Mouse (Mus musculus) spleen, postnatal 4 days (tissue): Measurements from ENCODE around the gene Deaf1.

Experiments
- DNase-seq, 2 experiments: peaks; one replicate each; pipeline ENCODE4 v3.0.0; 2022; ENCODE audit warnings: low spot score in 2 of 2

Gene Deaf1

DNA sequence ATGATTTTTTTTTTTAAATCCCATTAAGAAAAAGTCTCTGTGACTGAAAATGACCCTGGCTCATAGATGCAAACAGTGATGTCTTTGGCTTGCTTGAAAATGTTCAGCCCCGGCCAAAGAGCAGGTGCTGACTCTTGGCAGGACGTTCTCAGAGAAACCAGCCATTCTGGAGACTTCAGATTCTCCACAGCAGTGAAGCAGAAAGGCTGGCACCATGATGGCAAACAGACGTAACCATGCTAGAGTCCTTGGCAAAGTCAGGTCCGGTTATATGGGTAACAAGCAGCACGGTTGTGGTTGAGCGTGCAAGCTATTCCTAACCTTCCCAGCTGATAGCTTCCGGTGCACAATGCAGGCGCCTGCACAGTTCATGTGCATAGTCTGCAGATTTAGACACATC, 28.3 kb downstream of the Deaf1 start:
- DNase-seq, result no peak

DNA sequence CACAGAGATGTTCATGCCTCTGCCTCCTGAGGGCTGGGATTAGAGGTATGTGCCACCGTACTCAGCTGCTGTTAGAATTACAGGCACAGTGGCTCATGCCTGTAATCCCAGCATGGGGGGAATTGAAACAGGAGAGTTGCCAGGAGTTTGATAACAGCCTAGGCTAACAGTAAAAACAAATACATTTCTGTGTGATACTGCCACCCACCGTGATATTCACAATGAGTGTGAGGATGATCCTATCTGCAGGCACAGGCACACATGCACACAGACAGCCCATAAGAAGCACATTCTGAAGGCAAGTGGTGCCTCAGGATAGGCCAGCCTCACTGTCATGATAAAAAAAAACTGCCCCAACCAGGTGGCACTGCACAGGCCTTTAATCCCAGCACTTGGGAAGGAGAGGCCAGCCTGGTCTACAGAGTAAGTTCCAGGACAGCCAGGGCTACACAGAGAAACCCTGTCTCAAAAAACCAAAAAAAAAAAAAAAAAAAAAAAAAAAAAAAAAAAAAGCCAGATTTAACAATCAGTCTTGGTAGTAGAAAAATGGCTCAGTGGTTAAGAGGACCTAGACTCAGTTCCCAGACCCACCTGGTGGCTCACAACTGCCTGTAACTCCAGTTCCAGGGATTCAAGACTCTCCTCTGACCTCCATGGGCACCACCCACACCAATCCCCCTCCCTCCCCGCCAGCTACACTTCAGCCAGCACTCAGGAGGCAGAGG, 29.4 kb downstream of the Deaf1 start:
- DNase-seq, result no peak

DNA sequence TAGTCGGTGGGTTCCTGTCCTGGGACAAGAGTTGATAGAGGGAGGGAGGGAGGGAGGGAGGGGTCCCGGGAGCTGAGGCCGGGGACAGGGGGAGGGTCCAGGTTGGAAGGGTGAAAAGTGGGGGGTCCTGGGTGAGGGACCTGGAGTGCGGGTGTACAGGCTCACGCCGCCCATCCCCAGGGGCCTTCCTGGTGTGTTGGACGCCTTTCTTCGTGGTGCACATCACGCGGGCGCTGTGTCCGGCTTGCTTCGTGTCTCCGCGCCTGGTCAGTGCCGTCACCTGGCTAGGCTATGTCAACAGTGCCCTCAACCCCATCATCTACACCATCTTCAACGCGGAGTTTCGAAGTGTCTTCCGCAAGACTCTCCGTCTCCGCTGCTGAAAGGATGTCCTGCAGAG, 33.0 kb downstream of the Deaf1 start:
- no peak for DNase-seq

DNA sequence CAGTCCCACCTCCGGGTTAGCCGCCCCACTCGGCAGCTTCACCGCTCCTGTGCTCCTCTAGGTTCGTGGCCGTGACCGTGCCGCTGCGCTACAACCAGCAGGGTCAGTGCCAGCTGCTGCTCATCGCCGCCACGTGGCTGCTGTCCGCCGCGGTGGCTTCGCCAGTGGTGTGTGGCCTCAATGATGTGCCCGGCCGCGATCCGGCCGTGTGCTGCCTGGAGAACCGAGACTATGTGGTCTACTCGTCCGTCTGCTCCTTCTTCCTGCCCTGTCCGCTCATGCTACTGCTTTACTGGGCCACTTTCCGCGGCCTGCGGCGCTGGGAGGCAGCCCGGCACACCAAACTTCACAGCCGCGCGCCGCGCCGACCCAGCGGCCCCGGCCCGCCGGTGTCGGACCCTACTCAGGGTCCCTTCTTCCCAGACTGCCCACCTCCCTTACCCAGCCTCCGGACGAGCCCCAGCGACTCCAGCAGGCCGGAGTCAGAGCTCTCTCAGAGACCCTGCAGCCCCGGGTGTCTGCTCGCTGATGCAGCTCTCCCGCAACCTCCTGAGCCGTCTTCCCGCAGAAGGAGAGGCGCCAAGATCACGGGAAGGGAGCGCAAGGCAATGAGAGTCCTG, 33.5 kb downstream of the Deaf1 start:
- DNase-seq, result no peak

DNA sequence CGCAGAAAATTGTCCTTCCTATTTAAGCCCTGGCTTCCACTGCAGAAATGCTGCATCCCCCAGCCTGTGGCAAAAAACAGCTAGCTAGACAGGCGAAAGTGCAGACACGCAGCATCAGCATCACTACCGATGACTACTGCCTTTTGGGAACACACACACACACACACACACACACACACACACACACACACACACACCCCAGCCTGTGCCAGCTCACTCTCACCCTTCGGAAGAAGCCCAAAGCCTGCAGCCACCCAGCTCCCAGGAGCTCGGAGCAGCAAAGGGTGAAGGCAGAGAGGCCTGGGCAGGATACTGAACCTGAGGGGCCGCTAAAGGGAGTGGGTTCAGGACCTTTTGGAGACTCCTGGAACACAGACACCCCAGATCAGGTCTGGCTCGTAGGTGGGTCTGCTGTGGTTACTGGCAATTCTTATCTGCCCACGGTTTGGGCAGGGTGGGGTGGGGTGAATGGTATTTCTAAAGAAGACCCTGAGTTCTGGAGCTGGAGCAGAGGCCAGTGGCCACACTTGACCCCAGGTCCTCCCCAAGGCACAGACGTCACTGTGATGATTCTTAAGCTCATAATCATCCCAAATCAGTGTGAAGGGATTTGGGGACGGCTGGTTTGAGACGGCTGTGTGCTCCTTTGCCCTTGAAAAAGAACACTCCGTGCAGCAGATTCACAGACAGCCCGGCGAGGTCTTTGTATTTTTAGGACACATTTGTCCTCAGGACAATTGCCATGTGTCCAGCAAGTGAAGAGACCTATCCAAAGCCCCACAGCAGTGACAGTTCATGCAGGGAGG, 34.7 kb downstream of the Deaf1 start:
- no peak for DNase-seq

DNA sequence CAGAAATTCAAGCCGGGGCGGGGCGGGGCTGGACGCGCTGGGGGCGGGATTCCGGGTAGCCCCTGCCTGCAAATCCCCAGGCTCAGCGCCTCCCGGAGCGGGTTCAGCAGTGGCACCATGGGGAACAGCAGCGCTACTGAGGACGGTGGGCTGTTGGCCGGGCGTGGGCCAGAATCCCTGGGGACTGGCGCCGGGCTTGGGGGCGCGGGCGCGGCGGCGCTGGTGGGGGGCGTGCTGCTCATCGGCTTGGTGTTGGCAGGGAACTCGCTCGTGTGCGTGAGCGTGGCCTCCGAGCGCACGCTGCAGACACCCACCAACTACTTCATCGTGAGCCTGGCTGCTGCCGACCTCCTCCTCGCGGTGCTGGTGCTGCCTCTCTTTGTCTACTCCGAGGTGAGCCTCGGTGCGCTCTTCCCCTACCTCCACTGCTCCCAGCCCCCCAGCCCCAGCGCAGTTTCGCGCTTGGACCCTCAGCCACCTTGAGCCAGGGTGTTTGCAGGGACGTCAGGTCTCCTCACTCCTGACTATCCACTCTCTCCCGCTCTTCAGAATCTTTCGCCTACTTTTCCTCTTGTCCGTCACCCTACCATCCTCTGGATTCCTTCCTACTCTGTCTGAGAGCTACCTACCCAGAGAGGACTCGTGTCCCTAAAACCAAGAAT, 35.4 kb downstream of the Deaf1 start, which contains the start of gene Drd4:
Drd4 (plus strand) TSS at position 86 of the 662 bp plus-strand sequence.
- DNase-seq, result no peak

DNA sequence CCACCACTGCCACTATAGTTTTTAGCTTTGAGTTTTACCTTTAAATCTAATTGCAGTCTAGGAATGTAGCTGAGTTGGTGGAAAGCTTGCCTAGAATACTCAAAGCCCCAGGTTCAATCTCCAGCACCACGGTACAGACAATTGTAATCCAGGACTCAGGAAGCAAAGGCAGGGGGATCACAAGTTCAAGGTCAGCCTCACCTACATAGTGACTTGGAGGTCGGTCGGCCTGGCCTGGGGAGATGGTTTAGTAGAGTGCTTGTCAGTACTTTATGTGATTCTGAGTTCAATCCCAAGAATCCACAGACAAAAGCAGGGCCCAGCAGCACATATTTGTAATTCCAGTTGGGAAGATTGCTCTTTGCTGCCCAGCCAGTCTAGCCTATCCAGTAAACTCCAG, 39.4 kb downstream of the Deaf1 start:
- DNase-seq, result no peak

DNA sequence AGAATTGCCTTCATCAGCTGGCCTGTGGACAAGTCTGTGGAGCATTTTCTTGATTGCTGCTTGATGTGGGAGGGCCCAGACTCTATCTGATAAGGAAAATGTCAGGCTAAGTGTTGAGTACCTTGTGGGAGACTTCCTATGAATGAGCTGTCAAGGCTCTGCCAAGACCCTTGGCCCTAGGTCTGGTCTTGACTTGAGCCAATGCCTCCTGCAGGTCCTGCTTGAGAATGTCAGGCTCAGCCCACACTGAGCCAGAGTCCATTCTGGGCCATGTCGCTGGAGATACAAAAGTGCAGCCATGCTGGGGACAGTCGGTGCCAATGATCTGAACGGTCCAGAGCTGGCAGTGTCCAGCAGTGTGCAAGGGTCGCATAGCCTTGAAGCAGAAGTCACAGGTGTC, 44.7 kb downstream of the Deaf1 start:
- no peak for DNase-seq

DNA sequence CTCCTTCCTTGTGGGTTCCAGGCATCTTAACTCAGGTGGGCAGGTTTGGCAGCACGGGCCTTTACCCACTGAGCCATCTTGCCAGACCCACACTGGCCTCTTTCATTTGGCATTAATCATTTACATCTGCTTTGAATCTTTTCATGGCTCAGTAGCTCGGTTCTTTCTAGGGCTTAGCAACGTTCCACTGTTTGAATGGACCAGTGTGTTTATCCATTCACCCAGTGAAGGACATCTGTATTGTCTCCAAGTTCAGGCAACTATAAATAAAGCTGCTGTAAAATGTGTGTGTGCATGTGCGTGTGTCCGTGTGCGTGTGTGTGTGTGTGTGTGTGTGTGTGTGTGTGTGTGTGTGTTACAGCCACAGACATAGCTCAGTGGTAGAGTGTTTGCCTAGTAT, 46.0 kb downstream of the Deaf1 start:
- DNase-seq, result no peak

DNA sequence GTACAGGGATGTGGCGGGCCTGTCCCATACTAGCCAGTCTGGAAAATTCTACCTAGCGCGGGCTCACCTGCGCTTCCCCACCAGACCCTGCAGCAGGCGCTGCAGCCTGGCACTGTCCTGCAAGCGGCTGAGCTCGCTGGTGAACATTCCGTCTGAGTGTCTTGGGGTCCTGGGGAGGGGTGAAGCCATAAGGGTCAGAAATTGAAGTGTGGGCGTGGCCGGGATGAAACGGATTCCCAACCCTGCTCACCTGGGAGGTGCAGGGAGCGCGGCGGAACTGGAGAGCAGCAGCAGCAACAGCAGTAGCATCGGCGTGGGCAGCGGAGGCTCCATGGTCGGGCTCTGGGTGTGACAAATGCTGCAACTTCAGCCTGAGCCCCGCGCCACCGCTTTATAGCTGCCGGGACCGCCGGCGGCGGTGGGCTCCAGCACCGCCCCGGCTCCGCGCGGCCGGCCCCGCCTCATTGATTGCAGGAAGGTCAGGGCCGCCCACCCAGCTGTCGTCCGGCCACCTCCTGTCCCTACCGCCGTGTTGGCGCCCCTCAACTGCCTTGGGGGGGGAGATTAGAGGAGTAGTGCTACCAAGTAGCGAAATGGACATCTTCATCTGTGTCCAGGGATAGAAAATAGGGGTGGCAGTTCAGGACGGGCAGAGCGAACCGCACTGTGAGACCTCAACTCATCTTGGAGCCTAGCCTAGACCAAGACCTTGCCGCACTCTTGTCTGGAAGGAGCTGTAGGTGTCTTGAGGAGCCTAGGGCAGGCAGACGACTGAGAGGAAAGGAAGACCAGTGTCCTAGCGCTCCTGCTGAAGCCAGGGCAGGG, 48.5 kb downstream of the Deaf1 start, which contains the start of gene Sct:
Sct (minus strand) TSS at position 368 of the 825 bp plus-strand sequence.
- DNase-seq, result peak in 1 of 2 experiments; percentile 64

DNA sequence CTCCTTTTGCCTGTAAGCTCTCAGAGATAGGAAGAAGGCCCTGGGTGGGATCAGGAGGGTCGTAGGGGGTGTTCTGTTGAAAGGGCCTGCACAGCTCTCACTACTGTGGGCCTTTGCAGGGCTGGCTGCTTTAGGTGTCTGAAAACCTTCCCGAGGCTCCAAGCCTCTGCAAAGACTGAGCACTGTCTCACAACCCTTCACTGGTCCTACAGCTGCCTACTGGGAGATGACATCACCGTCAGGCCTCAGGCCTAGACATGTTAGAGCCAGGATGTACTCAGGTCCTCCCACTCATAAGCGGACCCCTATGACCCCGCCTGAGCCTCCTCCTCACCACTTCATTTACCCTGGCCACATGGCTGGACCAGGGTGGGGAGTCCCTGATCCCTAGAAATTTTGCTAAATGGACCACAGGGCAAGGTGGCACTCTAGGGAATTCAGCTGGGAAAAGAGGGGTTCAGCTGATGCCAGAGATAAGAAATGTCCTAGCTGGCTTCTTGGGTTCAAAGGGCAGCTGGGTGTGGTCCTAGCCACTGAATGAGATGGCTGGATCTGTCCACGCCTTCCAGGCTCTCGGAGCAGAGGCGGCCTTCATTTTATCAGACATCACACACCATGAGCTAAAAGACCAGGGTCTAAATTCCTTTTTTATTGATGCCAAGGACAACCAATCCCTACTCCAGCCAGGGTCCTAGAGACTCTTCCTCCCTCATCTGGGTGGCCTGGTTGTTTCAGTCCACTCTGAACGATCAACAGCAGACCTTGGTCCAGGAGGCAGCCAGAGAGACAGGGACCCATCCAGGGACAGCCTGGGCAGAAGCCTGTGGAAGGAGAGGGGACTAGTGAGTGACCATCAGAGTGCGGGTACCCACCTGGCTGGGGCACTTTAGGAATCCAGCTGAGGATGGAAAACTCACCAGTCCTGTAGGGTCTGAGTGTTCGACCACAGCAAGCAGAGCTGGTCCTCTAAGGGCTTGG, 49.5 kb downstream of the Deaf1 start:
- no peak for DNase-seq

DNA sequence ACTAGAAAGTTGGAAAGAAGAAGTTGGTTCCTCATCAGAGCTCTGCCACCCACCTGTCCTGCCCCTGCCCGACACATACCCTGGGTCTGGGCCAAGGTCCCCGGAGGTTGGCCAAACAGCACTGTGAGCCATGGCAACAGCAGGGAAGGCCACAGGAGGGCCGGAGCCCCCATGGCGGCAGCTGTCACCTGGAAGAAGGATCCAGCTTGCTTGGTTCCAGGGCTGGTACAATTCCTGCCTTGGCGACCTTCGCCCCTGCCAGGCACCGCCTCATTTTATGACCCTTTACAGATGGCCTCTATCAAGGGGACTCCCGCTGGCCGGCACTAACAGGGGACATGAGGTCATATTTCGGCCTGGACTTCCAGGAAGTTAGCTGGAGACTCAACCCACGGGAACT, 50.9 kb downstream of the Deaf1 start, which contains the start of gene Cdhr5:
Cdhr5 (minus strand) TSS at position 241 of the 400 bp plus-strand sequence.
- DNase-seq, result peak in 1 of 2 experiments; percentile 67

DNA sequence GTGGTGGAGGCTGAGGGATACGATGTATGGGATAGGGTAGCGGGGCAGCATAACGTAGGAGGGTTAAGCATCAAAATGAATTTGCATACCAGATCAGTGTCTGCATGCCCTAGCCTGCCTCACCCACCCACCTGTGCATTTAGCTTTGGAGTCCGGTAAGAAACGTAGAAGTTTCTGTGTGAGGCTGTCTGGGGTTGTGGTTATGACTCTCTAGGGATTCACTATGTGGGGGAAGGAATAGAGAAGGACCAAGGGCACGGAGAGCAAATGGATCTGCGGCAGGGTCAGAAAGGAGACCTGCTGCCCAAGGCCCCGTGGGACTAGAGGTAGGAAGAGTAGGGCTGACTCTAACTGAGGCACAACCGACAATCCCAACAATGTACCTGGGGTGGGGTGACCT, 52.1 kb downstream of the Deaf1 start:
- no peak for DNase-seq

DNA sequence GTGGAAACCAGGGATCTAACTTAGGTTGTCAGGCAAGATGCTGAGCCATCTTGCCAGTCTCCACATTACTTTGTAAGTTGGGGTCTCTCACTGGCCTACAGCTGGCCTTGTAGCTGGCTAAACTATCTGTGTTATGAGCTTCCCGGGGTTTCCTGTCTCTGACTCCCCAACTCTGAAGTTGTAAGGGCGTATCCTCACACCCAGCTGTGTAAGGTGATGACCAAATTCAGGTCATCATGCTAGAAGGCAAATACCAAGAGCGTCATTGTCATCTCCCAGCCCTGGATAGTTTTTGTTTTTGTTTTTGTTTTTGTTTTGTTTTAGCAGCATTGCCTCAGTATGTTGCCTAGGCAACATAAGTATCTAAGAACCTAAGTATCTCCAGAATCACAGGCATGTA, 56.9 kb downstream of the Deaf1 start:
- peak in 1 of 2 experiments; percentile 41 for DNase-seq

DNA sequence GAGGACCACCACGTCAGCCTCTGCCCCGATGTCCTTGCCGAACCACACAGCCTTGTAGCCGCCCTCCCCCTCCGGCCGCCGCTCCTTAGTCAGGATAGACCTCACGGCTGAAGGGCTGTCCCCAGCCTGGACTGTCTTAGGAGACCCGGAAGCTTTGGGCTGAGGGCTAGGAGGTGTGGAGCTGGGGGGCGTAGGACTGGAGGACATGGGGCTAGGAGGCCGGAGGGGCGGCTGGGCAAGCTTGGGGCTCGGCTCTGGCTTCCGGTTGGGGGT, 58.3 kb downstream of the Deaf1 start:
- peak in 1 of 2 experiments; percentile 68 for DNase-seq

DNA sequence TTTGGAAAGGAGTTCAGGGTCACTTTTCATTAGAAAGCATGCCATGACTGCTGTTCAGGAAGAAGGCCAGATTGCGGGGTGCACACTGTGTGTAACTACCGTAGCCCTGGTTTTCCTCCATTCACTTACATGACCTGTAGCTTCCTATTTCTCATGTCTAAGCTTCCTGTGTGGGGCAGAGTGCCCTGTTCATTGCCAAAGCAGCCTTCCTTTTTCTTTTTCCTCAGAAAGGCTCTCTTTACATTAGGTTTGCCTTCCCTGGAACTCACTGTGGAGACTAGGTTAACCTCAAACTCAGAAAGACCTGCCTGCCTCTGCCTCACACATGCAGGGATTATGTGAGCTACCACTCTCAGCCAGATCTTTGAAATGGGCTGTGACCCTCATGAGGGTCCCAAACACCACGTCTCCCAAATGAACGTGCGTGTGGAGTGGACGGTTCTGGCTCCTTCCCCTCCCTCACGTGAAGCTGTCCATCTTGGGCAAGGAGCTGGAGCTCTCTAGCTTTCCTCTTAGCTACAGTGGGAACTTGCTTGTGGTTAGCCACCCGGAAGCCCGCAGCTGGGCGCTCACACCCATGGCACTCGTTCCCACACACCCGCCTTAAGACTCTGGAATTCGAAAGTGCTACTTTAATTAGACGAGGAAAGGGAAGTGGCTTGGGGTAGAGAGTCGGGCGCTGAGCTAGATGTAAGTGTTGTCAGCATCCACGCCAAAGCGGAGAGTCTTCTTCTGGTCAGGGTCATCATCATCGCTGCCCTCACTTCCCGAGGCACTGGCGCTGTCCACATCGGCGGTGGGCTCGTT, 58.8 kb downstream of the Deaf1 start:
- DNase-seq, result peak in 1 of 2 experiments; percentile 64

DNA sequence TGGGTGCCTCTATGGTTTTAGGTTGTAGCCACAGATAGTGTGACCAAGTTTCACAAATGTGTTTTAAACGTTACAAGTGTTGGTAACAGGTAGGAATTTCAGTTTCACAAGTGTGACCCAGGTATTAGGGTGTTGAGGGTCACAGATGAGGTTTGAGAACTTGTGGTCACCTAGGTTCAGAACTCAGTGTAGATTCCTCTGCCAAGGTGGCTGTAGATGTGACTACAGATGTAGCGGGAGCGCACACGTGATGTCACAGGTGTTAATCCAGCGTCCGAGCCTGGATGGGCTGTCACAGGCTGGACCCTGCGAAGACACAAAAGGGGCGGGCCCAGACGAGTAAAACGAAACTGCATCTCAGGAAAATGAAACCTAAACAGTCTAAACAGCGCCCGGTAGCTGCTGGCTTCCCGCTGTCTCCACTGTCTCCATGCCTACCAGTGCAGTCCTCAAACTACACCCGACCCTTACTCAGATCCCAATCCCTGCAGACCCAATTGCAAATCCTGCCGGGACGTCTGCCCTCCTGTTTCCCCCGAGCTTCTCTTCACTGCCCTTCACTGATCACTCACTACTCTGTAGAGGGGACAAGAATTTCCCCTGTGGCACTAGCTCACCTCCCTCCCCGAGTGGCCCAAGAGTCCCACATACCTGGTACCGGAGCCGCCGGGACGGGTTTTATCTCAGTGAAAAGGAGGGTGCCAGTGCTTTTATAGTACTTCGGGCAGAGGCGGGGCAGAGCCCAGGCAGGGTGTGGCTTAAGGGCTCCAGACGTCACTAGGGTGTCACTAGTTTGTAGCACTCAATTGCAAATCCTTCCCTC, 61.5 kb downstream of the Deaf1 start, which contains the start of gene Irf7:
Irf7 (minus strand) TSS at position 743 of the 823 bp plus-strand sequence.
- DNase-seq, result peak; percentile 75 to 85

DNA sequence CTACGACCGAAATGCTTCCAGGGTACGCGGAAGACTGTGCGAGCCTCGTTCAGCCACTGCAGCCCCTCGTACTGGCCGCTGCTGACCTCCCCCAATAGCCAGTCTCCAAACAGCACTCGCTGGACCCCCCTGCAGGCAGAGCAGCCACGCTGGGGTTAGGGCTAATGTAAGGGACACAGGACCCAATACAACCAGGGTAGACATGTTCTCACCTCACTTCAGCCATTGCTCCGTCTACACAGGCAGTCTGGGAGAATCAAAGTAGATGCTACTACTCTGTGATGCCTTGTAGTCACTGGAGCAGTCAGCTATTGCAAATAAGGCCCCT, 62.1 kb downstream of the Deaf1 start:
- DNase-seq, result peak in 1 of 2 experiments; percentile 67
